Mouse (Mus musculus) stomach, postnatal 0 days (tissue): Measurements from ENCODE around the gene Cenpx.

Source experiments
- CTCF ChIP-seq: IDR thresholded peaks from 2 replicates; pipeline ENCODE4 v1.5.1; 2016; ENCODE audit warnings: antibody characterized with exemption, low read depth, mild to moderate bottlenecking, moderate library complexity
- EP300 ChIP-seq: optimal IDR thresholded peaks from 2 replicates; pipeline ENCODE3; 2016; ENCODE audit warnings: antibody characterized with exemption

GRCm38 (mm10) chr11:120749430-120749829, 35.9 kb upstream of the Cenpx start:
- TF ChIP-seq CTCF, result peak; percentile 66
- TF ChIP-seq EP300, result no peak
